Mouse (Mus musculus) hindbrain, embryonic 15.5 days (tissue): ENCODE data around the gene Prss42. TPM values are rescaled to one million over a fixed set of nuclear protein-coding genes. Genes with fewer than 3 reads are reported as not detected.

Source experiments
- ATAC-seq: fragments of 200-750 bp; cut with Nextera tagmentation; 2 replicates; pipeline ENCODE4 v1.8.0; 2017; ENCODE audit warnings: low read depth, moderate number of reproducible peaks, moderate TSS enrichment; ENCODE audit not compliant: low FRiP score
- H3K27ac ChIP-seq: fragments of 300-500 bp; sonication (generic); replicated peaks from 2 replicates; pipeline ENCODE4 v1.5.1; 2015; ENCODE audit warnings: mild to moderate bottlenecking, inconsistent platforms
- H3K27me3 ChIP-seq: fragments of 300-500 bp; sonication (generic); 2 replicates; pipeline ENCODE4 v1.6.1; 2015; ENCODE audit warnings: control low read depth, inconsistent platforms
- H3K36me3 ChIP-seq: fragments of 300-500 bp; sonication (generic); 2 replicates; pipeline ENCODE4 v1.6.1; 2015; ENCODE audit warnings: control low read depth, inconsistent platforms
- H3K4me1 ChIP-seq: fragments of 300-500 bp; sonication (generic); replicated peaks from 2 replicates; pipeline ENCODE4 v1.6.1; 2015; ENCODE audit warnings: control low read depth, inconsistent platforms
- H3K4me2 ChIP-seq: fragments of 300-500 bp; sonication (generic); 2 replicates; pipeline ENCODE4 v1.6.1; 2015; ENCODE audit warnings: moderate library complexity, mild to moderate bottlenecking, inconsistent platforms
- H3K4me3 ChIP-seq: fragments of 300-500 bp; sonication (generic); 2 replicates; pipeline ENCODE4 v1.5.1; 2015; ENCODE audit warnings: mild to moderate bottlenecking, inconsistent platforms
- H3K9ac ChIP-seq: fragments of 300-500 bp; sonication (generic); 2 replicates; pipeline ENCODE4 v1.6.1; 2015; ENCODE audit warnings: inconsistent platforms
- H3K9me3 ChIP-seq: fragments of 300-500 bp; sonication (generic); 2 replicates; pipeline ENCODE4 v1.6.1; 2016; ENCODE audit warnings: control low read depth, inconsistent platforms
- WGBS: fragments of 180-500 bp; shearing (Covaris S2); methylation state at CpG from one replicate; pipeline ENCODE4 v1.1.7; 2015; 5-methylcytosine and 5-hydroxymethylcytosine counted together
- polyA plus RNA-seq: library from polyadenylated mRNA; unstranded; fragments of >200 nt; fragmentation: Nextera tagmentation; extraction: Ambion mirVana; gene quantifications from 2 replicates; pipeline ENCODE4 v1.2.1, GENCODE M21; 2015

Prss42 gene
- polyA plus RNA-seq, result not detected in 2 replicates

DNA sequence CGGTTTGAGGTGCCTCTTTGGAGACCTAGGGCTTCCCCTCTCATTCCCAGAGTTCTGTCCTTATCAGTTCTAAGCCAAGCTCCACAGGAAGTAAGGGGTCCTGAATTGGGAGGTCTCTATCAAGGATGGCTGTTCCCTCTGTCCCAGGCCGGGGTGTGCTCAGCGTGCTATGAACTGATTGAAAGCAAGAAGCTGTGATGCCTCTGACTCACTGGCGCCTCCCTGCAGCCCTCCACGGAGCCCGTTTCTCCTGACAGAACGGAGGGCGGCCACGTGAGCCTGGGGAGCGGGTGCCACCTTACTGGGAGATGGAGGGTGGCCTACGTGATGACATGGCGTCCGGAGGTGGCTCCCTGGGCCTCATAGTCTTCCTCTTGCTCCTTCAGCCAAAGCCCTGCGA is at the start of gene Prss42:
Gene Prss42, plus strand, starts transcription at position 301 of the 400 bp plus-strand sequence.
- no peak within 1 kb of the TSS for H3K4me3 ChIP-seq
- H3K4me1 ChIP-seq, result no peaks in the 10 kb centered on the region
- no peak within 1 kb of the TSS for H3K27ac ChIP-seq
- no peaks in the 10 kb centered on the region for H3K27me3 ChIP-seq
- no peak for ATAC-seq
- H3K4me2 ChIP-seq, result no peak within 1 kb of the TSS
- no peaks in the 10 kb centered on the region for H3K36me3 ChIP-seq
- no peak within 1 kb of the TSS for H3K9ac ChIP-seq
- no peaks in the 10 kb centered on the region for H3K9me3 ChIP-seq
- 92% methylated on average over 14 of the region's 14 CpGs for WGBS

DNA sequence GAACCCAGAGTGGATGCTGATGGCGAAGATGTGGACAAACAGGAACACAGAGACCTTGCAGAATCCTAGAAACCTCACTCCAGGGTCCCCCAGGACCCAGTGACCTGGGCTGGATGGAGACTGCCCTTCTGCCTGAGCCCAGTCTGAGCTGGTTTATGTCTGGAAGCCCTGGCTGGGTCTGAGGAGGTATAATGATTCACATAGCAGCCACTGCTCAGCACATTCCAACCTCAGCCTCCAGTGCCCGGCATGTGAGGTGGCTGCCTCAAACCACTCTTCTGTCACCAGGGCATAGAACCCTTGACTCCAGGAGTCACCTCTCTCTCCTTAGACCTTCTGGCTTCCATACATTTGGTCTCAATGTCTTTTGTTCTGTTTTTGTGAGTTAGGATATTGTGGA is 49.5 kb upstream of the Prss42 start:
- no peaks in the 10 kb centered on the region for H3K36me3 ChIP-seq
- H3K4me1 ChIP-seq, result peaks cover 2% of the 10 kb centered on the region; the same call in 1 of the 2 replicates
- H3K27ac ChIP-seq, result no peak overlapping the region
- no peak overlapping the region for H3K9ac ChIP-seq
- no peak overlapping the region for H3K4me3 ChIP-seq
- 65% methylated on average over 2 of the region's 2 CpGs for WGBS
- no peaks in the 10 kb centered on the region for H3K9me3 ChIP-seq
- H3K4me2 ChIP-seq, result no peak overlapping the region
- 0 out of 2 replicates have a peak, but pooled peaks cover 6% of the 10 kb centered on the region for H3K27me3 ChIP-seq
- no peak for ATAC-seq

DNA sequence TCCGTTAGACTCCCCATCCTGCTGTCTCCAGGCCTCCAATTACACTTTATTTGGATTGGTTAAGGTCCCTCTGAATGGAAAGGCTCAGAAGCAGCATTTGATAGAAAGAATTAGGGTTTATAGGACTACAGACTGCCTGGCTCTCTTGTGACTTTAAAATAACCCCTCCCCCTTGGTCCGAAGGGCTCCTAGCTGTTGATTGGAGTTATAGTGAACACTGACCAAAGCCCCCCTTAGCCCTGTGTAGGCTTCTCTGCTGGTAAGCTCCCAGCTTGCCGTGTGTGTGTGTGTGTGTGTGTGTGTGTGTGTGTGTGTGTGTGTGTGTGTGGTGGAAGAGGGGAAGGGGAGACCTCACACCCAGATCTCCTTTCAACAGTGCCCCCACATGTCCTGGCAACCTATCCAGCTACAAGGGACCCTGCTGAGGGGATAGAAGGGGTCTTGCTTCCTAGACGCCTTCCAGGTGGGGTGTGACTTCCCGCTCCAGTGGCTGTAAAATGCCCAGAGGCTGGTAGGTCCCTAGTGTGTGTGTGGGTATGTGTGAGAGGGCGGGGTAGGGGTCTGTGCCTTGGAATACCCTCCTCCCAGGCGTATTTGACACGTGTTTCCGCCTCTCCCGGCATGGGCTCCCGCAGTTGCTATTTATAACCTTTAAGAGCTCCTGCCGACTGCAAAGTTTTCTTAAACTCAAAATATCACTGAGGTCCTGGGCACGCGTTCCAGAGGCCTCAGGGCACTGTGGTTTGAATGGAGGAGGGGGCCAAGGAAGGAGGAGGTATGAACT is 47.4 kb upstream of the Prss42 start:
- Histone ChIP-seq H3K4me1 (no peaks in the 10 kb centered on the region), H3K27ac (no peak overlapping the region), H3K9ac (no peak overlapping the region), H3K9me3 (no peaks in the 10 kb centered on the region), H3K27me3 (0 out of 2 replicates have a peak, but pooled peaks cover 3% of the 10 kb centered on the region), H3K4me2 (no peak overlapping the region), H3K36me3 (no peaks in the 10 kb centered on the region), H3K4me3 (no peak overlapping the region)
- WGBS, result 48% methylated on average over 14 of the region's 14 CpGs
- ATAC-seq, result no peak

DNA sequence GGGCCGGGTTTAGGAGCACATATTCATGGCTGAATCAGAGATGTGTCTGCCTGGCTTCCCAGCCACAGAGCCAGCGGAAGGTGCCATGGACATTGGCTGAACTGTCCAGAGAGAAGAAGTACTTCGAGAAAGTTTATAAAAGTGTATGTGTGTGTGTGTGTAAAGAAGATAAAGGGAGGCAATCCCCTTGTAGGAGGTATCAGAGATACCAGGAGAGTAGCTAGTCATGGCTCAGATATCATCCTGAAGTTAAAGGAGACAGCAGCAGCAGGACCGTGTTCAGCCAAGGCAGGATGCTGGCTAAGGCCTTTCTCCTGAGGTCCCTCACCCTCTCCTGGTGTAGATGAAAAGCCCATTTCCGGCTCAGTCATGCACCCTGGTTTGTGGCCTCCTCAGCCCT is 46.6 kb upstream of the Prss42 start:
- Histone ChIP-seq H3K36me3 (no peaks in the 10 kb centered on the region), H3K27ac (no peak overlapping the region), H3K9me3 (no peaks in the 10 kb centered on the region), H3K9ac (no peak overlapping the region), H3K4me2 (no peak overlapping the region), H3K4me1 (no peaks in the 10 kb centered on the region), H3K27me3 (no peaks in the 10 kb centered on the region), H3K4me3 (no peak overlapping the region)
- ATAC-seq, result no peak
- 89% methylated on average over 5 of the region's 5 CpGs for WGBS

DNA sequence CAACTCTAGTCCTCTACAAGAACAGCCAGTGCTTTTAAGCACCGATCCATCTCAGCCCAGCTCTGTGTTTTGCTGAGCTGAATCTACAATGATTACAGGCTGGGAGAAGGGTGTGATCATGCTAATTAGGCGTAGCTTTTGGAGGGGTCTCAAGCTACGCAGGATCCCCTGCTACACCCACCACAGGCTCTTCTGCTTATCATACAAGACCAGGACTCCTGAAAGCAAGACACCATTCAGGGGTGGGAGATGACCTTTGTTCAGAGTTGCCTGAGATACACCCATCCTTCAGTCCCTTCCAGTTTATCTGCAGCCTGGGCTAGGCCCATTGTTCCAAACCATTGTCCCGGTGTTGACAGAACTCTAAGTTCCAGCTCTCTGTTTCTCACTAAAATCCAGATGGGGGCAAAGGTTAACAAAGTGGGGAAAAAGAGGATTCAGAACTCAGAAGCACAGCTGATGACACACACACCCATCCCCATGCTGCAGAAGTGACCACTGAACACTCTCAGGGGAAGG is 45.0 kb upstream of the Prss42 start:
- no peak overlapping the region for H3K9ac ChIP-seq
- no peak overlapping the region for H3K27ac ChIP-seq
- 62% methylated on average over 4 of the region's 4 CpGs for WGBS

DNA sequence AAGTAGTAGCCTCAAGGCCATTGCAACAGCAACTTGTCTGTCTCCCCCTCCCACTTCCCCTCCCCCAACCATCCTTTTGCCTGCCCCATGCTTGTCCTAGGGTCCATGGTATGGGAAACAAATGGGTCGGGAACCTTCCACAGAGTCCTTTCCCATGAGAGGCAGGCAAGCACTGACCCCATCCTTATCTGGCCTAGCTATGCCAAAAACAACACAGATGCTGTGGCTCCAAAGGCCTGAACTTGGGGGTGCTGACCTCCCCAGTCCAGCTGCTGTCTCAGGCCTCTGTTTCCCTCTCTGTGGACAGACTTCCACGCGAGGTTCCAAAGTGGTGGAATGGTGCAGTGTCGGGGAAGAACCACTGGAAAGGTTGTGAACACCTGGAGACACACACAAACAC is 44.2 kb upstream of the Prss42 start:
- ATAC-seq, result no peak
- 80% methylated on average over 4 of the region's 4 CpGs for WGBS
- Histone ChIP-seq H3K9ac (no peak overlapping the region), H3K4me3 (no peak overlapping the region), H3K4me2 (no peak overlapping the region), H3K27me3 (no peaks in the 10 kb centered on the region), H3K4me1 (no peaks in the 10 kb centered on the region), H3K36me3 (no peaks in the 10 kb centered on the region), H3K9me3 (no peaks in the 10 kb centered on the region), H3K27ac (no peak overlapping the region)

More for the DNA sequence above, 45.0 kb upstream of the Prss42 start:
- H3K4me1 ChIP-seq, result no peaks in the 10 kb centered on the region
- no peak overlapping the region for H3K4me3 ChIP-seq
- no peaks in the 10 kb centered on the region for H3K36me3 ChIP-seq
- H3K9me3 ChIP-seq, result no peaks in the 10 kb centered on the region
- no peaks in the 10 kb centered on the region for H3K27me3 ChIP-seq
- no peak for ATAC-seq
- no peak overlapping the region for H3K4me2 ChIP-seq

DNA sequence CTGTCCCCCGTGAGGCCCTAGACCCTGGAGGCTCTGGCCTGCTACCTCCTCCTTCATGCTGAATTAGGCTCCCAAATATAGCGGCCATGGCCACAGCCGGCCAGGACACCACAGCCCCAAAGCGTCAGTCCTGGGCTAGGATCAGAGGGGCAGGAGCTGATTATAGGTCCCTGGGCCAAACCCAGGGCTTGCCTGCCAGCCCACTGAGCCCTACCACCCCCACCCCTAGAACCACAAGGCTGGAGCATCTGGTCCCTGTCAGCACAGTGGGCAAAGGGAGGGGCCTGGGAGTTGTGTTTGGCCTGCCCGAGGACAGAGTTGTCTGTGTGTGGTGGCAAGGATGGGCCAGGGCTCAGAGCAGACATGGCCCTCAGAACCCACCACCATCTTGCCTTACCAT is 40.1 kb upstream of the Prss42 start:
- Histone ChIP-seq H3K27ac (no peak overlapping the region), H3K9me3 (no peaks in the 10 kb centered on the region), H3K4me2 (no peak overlapping the region), H3K27me3 (no peaks in the 10 kb centered on the region), H3K4me3 (no peak overlapping the region), H3K9ac (no peak overlapping the region), H3K4me1 (no peaks in the 10 kb centered on the region), H3K36me3 (no peaks in the 10 kb centered on the region)
- no peak for ATAC-seq
- WGBS, result 84% methylated on average over 5 of the region's 5 CpGs

DNA sequence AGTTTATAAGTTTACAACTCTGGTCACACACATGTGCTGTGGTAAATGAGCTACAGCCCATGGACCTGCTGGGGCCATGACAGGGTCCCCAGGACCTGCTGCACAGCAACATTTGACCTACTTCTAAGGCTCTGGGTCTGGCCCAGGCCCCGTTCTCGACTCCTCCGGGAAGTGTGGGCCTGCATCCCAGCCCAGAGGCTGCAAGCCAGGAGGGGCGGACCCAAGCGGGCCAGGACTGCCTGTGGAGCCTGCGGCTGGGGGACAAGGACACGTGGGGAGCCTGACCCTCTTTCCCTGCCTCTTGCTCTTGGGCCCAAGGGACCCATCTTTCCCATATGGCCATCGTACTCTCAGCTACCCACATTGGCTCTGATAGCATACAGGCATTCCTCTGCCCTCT is 39.4 kb upstream of the Prss42 start:
- Histone ChIP-seq H3K36me3 (no peaks in the 10 kb centered on the region), H3K4me3 (no peak overlapping the region), H3K9me3 (no peaks in the 10 kb centered on the region), H3K27ac (no peak overlapping the region), H3K9ac (no peak overlapping the region), H3K4me1 (no peaks in the 10 kb centered on the region), H3K27me3 (no peaks in the 10 kb centered on the region), H3K4me2 (no peak overlapping the region)
- ATAC-seq, result no peak
- WGBS, result 64% methylated on average over 8 of the region's 8 CpGs

DNA sequence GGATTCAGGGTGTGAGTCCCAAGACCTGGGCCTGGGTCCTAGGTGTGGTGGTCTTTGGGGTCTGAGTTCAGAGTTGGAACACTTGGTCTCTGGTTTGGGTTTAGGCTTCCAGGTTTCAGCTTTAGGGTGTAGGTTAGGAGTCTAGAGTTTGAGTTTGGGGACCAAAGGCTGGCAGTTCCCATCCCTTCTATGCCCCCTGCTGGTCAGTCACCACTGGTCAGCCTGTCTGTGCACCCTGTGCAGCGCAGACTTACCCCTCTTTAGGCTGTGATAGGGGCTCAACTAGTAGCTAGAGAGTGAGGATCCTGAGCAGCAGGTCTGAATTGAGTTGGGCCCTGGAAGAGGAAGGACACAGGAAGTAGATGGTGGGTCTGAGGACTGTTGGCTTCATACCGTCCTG is 38.7 kb upstream of the Prss42 start:
- H3K27ac ChIP-seq, result no peak overlapping the region
- H3K36me3 ChIP-seq, result no peaks in the 10 kb centered on the region
- no peaks in the 10 kb centered on the region for H3K9me3 ChIP-seq
- no peaks in the 10 kb centered on the region for H3K4me1 ChIP-seq
- no peak overlapping the region for H3K4me3 ChIP-seq
- H3K27me3 ChIP-seq, result no peaks in the 10 kb centered on the region
- ATAC-seq, result no peak
- no peak overlapping the region for H3K9ac ChIP-seq
- H3K4me2 ChIP-seq, result no peak overlapping the region
- 69% methylated on average over 2 of the region's 2 CpGs for WGBS

DNA sequence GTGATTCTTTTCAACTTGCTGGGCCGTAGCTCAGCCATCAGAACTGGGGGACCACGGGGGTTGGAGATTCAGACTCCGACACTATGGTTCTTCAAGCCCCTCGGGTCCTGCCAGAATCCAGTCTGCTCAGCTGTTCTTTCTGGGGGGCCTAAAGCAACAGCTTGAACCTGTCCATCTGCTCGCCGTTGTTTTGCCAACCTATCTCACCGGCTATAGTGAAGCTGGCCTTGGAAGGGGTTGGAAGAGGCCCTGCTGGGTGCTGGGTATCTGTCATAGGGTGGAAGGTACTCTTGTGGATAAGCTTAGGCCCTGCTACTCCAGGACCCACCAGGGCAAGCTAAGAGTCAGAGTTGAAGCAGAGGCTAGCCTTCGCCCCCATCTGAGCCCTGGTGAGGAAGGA is 37.1 kb upstream of the Prss42 start:
- Histone ChIP-seq H3K9ac (no peak overlapping the region), H3K27me3 (no peaks in the 10 kb centered on the region), H3K4me1 (no peaks in the 10 kb centered on the region), H3K9me3 (no peaks in the 10 kb centered on the region), H3K4me2 (no peak overlapping the region), H3K36me3 (no peaks in the 10 kb centered on the region), H3K27ac (no peak overlapping the region), H3K4me3 (no peak overlapping the region)
- WGBS, result 80% methylated on average over 8 of the region's 8 CpGs
- ATAC-seq, result no peak

DNA sequence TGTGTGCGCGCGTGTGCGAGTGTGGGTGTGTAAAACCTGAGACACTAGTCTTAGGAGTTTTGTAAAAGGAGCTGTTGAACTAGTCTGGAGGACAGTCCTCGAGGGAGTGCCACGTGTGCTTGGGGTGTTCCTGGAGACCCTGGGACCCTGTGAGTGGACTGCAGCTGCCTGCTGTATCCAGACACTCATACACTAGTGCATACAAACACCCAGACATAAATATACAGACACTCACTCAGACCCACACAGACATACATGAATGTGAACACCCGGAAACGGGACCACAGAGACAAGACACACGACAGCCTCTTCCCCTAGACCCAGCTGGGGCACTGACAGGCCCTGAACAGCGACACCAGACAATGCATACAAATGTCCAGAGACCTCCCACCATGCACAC is 35.2 kb upstream of the Prss42 start:
- H3K4me1 ChIP-seq, result no peaks in the 10 kb centered on the region

DNA sequence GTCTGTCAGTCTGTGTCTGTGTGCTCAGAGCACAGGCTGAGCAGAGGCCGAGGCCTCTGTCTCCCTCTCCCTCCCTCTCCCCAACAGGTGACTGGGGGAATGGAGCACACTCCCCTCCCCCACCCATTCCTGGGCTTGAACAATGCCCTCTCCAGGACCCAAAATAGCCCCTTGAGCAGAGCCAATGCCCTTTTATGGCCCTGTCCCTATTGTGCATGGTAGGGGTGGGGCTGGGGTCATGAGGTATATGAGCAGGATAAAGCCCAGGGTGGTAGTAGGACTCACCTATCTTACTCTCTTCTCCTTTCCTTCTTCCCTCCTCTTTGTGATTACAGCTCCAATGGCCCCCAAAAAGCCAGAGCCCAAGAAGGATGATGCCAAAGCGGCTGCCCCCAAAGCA is 34.6 kb upstream of the Prss42 start:
- H3K9me3 ChIP-seq, result no peaks in the 10 kb centered on the region
- no peaks in the 10 kb centered on the region for H3K27me3 ChIP-seq
- no peak overlapping the region for H3K4me2 ChIP-seq
- WGBS, result 76% methylated on average over 2 of the region's 2 CpGs
- no peak overlapping the region for H3K9ac ChIP-seq
- no peak overlapping the region for H3K4me3 ChIP-seq
- H3K27ac ChIP-seq, result no peak overlapping the region
- H3K36me3 ChIP-seq, result no peaks in the 10 kb centered on the region
- ATAC-seq, result no peak
- no peaks in the 10 kb centered on the region for H3K4me1 ChIP-seq

More for the DNA sequence above, 35.2 kb upstream of the Prss42 start:
- WGBS, result 72% methylated on average over 10 of the region's 10 CpGs
- Histone ChIP-seq H3K27ac (no peak overlapping the region), H3K4me3 (no peak overlapping the region), H3K36me3 (no peaks in the 10 kb centered on the region), H3K9me3 (no peaks in the 10 kb centered on the region), H3K27me3 (no peaks in the 10 kb centered on the region), H3K4me2 (no peak overlapping the region), H3K9ac (no peak overlapping the region)
- no peak for ATAC-seq

DNA sequence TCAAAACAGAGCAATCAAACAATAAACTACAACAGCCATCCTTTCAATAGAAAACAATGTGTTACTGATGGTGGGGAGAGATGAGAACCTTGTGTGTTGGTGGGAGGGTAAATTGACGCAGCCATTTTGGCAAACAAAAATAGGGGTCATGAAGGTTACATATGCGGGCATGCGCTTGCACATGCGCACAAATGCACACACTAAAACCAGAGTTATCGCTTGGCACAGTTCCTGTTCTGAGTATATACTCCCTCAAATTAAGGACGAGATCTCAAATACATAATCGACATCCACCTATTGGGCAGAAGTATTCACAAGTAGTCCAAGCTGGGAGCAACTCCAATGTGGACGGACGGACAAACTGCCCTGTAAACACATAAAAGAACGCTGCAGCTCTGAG is 25.6 kb upstream of the Prss42 start:
- H3K27ac ChIP-seq, result no peak overlapping the region

More for the DNA sequence above, 25.6 kb upstream of the Prss42 start:
- no peaks in the 10 kb centered on the region for H3K9me3 ChIP-seq
- no peak for ATAC-seq
- no peak overlapping the region for H3K9ac ChIP-seq
- no peak overlapping the region for H3K4me2 ChIP-seq
- 94% methylated on average over 10 of the region's 10 CpGs for WGBS
- no peaks in the 10 kb centered on the region for H3K36me3 ChIP-seq
- no peaks in the 10 kb centered on the region for H3K27me3 ChIP-seq
- no peak overlapping the region for H3K4me3 ChIP-seq
- H3K4me1 ChIP-seq, result no peaks in the 10 kb centered on the region
